Mouse (Mus musculus) testis, adult 2 months (tissue): ENCODE measurements around the gene Cubn. TPM values are rescaled to one million over a fixed set of nuclear protein-coding genes. Genes with fewer than 3 reads are reported as not detected.

ENCODE experiments used
- H3K27ac ChIP-seq: fragments of 200-500 bp; 2 replicates; pipeline ENCODE4 v1.5.1; 2012; ENCODE audit warnings: low read depth, low read length; ENCODE audit not compliant: control insufficient read depth, insufficient read depth
- H3K27me3 ChIP-seq: fragments of 200-500 bp; 2 replicates; pipeline ENCODE4 v1.6.1; 2012; ENCODE audit warnings: mild to moderate bottlenecking, low read length, moderate library complexity; ENCODE audit not compliant: control insufficient read depth, insufficient read depth
- H3K36me3 ChIP-seq: fragments of 200-500 bp; 2 replicates; pipeline ENCODE4 v1.6.1; 2012; ENCODE audit warnings: mild to moderate bottlenecking, low read length; ENCODE audit not compliant: control insufficient read depth, insufficient read depth
- H3K4me1 ChIP-seq: fragments of 200-500 bp; 2 replicates; pipeline ENCODE4 v1.6.1; 2012; ENCODE audit warnings: low read length; ENCODE audit not compliant: control insufficient read depth, insufficient read depth
- H3K4me3 ChIP-seq: fragments of 200-500 bp; 2 replicates; pipeline ENCODE4 v1.5.1; 2012; ENCODE audit warnings: low read depth, mild to moderate bottlenecking, low read length, moderate library complexity, mixed read lengths; ENCODE audit not compliant: control insufficient read depth
- CTCF ChIP-seq: fragments of 200-500 bp; IDR thresholded peaks from 2 replicates; pipeline ENCODE4 v1.5.1; 2012; ENCODE audit warnings: low read depth, mild to moderate bottlenecking, inconsistent platforms, low read length, moderate library complexity; ENCODE audit not compliant: control insufficient read depth, insufficient read depth, insufficient replicate concordance
- POLR2A ChIP-seq: fragments of 200-500 bp; IDR thresholded peaks from 2 replicates; pipeline ENCODE4 v1.6.1; 2012; ENCODE audit warnings: low read depth, mild to moderate bottlenecking, inconsistent platforms, low read length, moderate library complexity; ENCODE audit not compliant: control insufficient read depth
- polyA plus RNA-seq: library from polyadenylated mRNA; depleted of rRNA; stranded (reverse); fragments of >200 nt; gene quantifications from 2 replicates; pipeline ENCODE4 v1.2.3, GENCODE M21; 2012

The Cubn gene
- polyA plus RNA-seq, 1 experiment: 0.96 TPM

GRCm38 (mm10) chr2:13371797-13372170 is 119.8 kb downstream of the Cubn start:
- Histone ChIP-seq H3K27ac (peak overlapping the region; percentile 52), H3K27me3 (no peaks in the 10 kb centered on the region), H3K36me3 (no peaks in the 10 kb centered on the region), H3K4me1 (no peaks in the 10 kb centered on the region), H3K4me3 (no peak overlapping the region)
- TF ChIP-seq CTCF (no peak), POLR2A (no peak)

- Histone ChIP-seq H3K4me1 (no peaks in the 10 kb centered on the region), H3K36me3 (no peaks in the 10 kb centered on the region), H3K4me3 (no peak overlapping the region), H3K27me3 (no peaks in the 10 kb centered on the region), H3K27ac (peak overlapping the region; percentile 52)
- TF ChIP-seq POLR2A (no peak), CTCF (no peak)
Measured at GRCm38 (mm10) chr2:13371072-13371796, 120.4 kb downstream of the Cubn start.

GRCm38 (mm10) chr2:13370556-13370955 is 121.1 kb downstream of the Cubn start:
- Histone ChIP-seq H3K27ac (no peak overlapping the region), H3K36me3 (no peaks in the 10 kb centered on the region), H3K4me1 (no peaks in the 10 kb centered on the region), H3K27me3 (no peaks in the 10 kb centered on the region), H3K4me3 (no peak overlapping the region)
- TF ChIP-seq POLR2A (no peak), CTCF (no peak)

GRCm38 (mm10) chr2:13368517-13368916 is 123.1 kb downstream of the Cubn start:
- no peak overlapping the region for H3K4me3 ChIP-seq
- no peaks in the 10 kb centered on the region for H3K4me1 ChIP-seq
- no peaks in the 10 kb centered on the region for H3K36me3 ChIP-seq
- no peak overlapping the region for H3K27ac ChIP-seq
- no peaks in the 10 kb centered on the region for H3K27me3 ChIP-seq
- no peak for TF ChIP-seq CTCF
- no peak for TF ChIP-seq POLR2A

- Histone ChIP-seq H3K4me1 (no peaks in the 10 kb centered on the region), H3K4me3 (no peak overlapping the region), H3K27me3 (no peaks in the 10 kb centered on the region), H3K27ac (no peak overlapping the region), H3K36me3 (no peaks in the 10 kb centered on the region)
- no peak for TF ChIP-seq POLR2A
Measured at GRCm38 (mm10) chr2:13357885-13358552, 133.6 kb downstream of the Cubn start.

GRCm38 (mm10) chr2:13352775-13353174 is 138.8 kb downstream of the Cubn start:
- H3K36me3 ChIP-seq: no peaks in the 10 kb centered on the region
- TF ChIP-seq CTCF: no peak
- no peak for TF ChIP-seq POLR2A
- H3K4me3 ChIP-seq: no peak overlapping the region
- no peaks in the 10 kb centered on the region for H3K4me1 ChIP-seq
- no peaks in the 10 kb centered on the region for H3K27me3 ChIP-seq
- no peak overlapping the region for H3K27ac ChIP-seq

GRCm38 (mm10) chr2:13352112-13352728 is 139.4 kb downstream of the Cubn start:
- Histone ChIP-seq H3K4me1 (no peaks in the 10 kb centered on the region), H3K36me3 (no peaks in the 10 kb centered on the region), H3K27ac (no peak overlapping the region), H3K4me3 (no peak overlapping the region), H3K27me3 (no peaks in the 10 kb centered on the region)
- TF ChIP-seq CTCF (no peak), POLR2A (no peak)
